Mouse (Mus musculus) E14TG2a.4 (cell line): Measurements from ENCODE around the gene P4ha2.

Experiments used
- CTCF ChIP-seq: conservative IDR thresholded peaks from 2 replicates; pipeline ENCODE4 v1.5.1; 2014; ENCODE audit warnings: low read length
- POU5F1 ChIP-seq: IDR thresholded peaks from 2 replicates; pipeline ENCODE4 v1.6.1; 2014; ENCODE audit warnings: low read length, borderline replicate concordance

DNA sequence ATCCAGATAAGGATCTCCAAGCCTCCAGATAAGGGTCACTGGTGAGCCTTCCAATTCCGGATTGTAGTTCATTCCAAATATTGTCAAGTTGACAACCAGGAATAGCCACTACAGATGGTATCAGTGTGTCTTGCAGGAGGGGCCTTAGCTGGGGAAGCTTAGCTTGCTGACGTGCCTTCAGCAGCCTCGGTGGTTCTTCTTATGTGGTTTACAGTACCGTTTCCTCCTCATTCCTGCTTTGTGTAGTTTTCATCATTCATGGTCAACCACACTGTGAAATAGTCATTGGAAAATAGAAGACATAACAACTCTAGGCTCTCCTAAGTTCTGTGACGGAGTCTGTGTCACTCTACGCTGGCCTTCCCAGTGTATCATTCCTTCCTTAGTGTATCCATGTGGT is 5.1 kb downstream of the P4ha2 start:
- TF ChIP-seq CTCF (no peak), POU5F1 (no peak)
